Mouse (Mus musculus) myocyte (in vitro differentiated cells): ENCODE data around the gene Clcn5.

ENCODE experiments used
- E2F4 ChIP-seq: IDR thresholded peaks from one replicate; pipeline ENCODE4 v1.6.1; 2011; ENCODE audit warnings: mild to moderate bottlenecking, control low read depth, moderate library complexity; ENCODE audit not compliant: insufficient read depth
- MAX ChIP-seq: IDR thresholded peaks from one replicate; pipeline ENCODE4 v1.6.1; 2011; ENCODE audit warnings: low read depth, mild to moderate bottlenecking, control low read depth
- MYOD1 ChIP-seq, 3 experiments: IDR thresholded peaks; one replicate each; pipeline ENCODE4 v1.6.1; 2011; ENCODE audit warnings: control low read depth in 2 of 3, low read depth in 2 of 3, mild to moderate bottlenecking in 2 of 3, moderate library complexity in 1 of 3; ENCODE audit not compliant: insufficient read length in 2 of 3, control insufficient read depth in 1 of 3
- MYOG ChIP-seq, 3 experiments: IDR thresholded peaks; one replicate each; pipeline ENCODE4 v1.6.1; 2011; ENCODE audit warnings: control low read depth in 2 of 3, low read depth in 2 of 3, mild to moderate bottlenecking in 2 of 3; ENCODE audit not compliant: insufficient read length in 2 of 3, control insufficient read depth in 1 of 3, insufficient read depth in 1 of 3
- POLR2A ChIP-seq: IDR thresholded peaks from one replicate; pipeline ENCODE4 v1.6.1; 2011; ENCODE audit warnings: low read depth, mild to moderate bottlenecking, control low read depth, moderate library complexity; ENCODE audit not compliant: insufficient read length
- POLR2AphosphoS2 ChIP-seq: IDR thresholded peaks from one replicate; pipeline ENCODE4 v1.6.1; 2011; ENCODE audit warnings: low read depth, control low read depth; ENCODE audit not compliant: insufficient read length
- REST ChIP-seq: IDR thresholded peaks from one replicate; pipeline ENCODE4 v1.6.1; 2011; ENCODE audit warnings: mild to moderate bottlenecking, control low read depth, moderate library complexity; ENCODE audit not compliant: insufficient read depth, insufficient read length
- SRF ChIP-seq: IDR thresholded peaks from one replicate; pipeline ENCODE4 v1.6.1; 2011; ENCODE audit warnings: low read depth; ENCODE audit not compliant: control insufficient read depth, insufficient read length
- TCF12 ChIP-seq: IDR thresholded peaks from one replicate; pipeline ENCODE4 v1.6.1; 2011; ENCODE audit warnings: mild to moderate bottlenecking, control low read depth; ENCODE audit not compliant: poor library complexity, insufficient read depth, severe bottlenecking
- TCF3 ChIP-seq: IDR thresholded peaks from one replicate; pipeline ENCODE4 v1.6.1; 2011; ENCODE audit warnings: low read depth, control low read depth; ENCODE audit not compliant: insufficient read length
- USF1 ChIP-seq: IDR thresholded peaks from one replicate; pipeline ENCODE4 v1.6.1; 2011; ENCODE audit warnings: low read depth, mild to moderate bottlenecking, control low read depth, moderate library complexity

DNA sequence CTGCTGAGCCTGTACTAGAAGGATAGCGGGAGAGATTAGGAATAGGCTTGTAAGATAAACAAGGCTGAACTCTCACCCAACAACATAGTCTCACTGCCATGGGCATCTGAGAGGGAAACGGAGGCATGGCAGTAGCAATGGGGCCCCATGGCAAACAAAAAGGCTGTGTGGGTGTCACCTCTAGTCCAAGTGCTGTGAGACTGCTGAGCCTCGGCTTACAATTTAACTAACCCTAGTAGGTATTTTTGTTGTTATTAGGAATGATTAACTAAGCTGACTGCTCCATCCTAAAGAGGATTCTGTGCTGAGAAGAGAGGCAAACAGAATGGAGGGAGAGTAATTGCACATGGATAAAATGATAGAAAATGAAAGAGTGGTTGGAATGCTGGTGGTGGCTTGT is 161.2 kb downstream of the Clcn5 start:
- no peak for TF ChIP-seq TCF12
- TF ChIP-seq MAX: no peak
- no peak for TF ChIP-seq POLR2A
- TF ChIP-seq POLR2AphosphoS2: no peak
- no peak for TF ChIP-seq SRF
- TF ChIP-seq E2F4: no peak
- no peak for TF ChIP-seq USF1
- TF ChIP-seq TCF3: no peak
- TF ChIP-seq MYOG (IDR thresholded peaks at IDR 0.05; ENCODE audit: control insufficient read depth in 1 of 3, insufficient read depth in 1 of 3, insufficient read length in 2 of 3, low read depth in 2 of 3): no peak
- TF ChIP-seq MYOD1 (IDR thresholded peaks at IDR 0.05; ENCODE audit: control insufficient read depth in 1 of 3, insufficient read length in 2 of 3, low read depth in 2 of 3): no peak
- TF ChIP-seq REST: no peak
